Mouse (Mus musculus) MEL-GATA-1-ER (cell line): ENCODE data around the gene Smad3.

ENCODE experiments used
- DNase-seq: peaks from one replicate; pipeline ENCODE4 v3.0.0-alpha.2; 2012; ENCODE audit warnings: low read depth; ENCODE audit errors: extremely low read depth

The Smad3 gene

DNA sequence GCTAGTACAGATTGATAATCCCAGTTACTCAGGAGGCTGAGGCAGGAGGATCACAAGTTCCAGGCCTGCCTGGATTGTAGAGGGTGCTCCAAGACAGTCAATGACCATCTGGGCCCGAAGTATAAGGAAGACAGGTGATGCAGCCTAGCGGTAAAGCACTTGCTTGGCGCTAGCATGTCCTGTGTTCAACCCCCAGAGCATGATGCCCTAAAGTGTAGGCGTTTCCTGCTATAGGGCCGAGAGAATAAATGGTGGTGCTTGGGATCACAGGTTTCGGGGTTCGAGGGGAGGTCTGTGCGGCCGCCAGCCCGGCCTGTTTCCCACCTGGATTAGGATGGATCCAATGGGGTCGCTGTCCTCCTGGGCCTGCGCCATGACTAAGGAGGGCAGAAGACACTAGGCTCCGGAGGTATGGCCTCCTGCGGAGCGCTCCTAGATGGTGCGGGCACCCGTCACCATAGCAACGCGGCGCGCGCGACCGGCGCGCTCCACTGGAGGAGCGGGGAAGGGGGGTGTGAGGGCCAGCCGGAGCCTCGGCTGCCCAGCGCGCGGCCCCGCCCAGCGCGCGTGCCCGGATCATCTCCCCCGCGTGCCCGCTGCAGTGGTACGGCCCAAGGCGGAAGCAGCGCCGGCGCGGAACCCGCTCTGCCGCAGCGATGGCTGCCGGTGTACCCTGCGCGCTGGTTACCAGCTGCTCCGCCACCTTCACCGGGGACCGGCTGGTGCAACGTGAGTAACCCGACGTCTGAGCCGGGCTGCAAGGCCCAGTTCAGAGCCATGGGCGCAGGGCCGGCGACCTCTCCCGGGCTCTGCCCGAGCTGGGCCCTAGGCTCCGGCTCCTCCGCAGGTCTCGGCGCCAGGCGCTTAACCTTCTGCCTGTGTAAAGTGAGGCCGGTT lies 155.5 kb downstream of the Smad3 start, which contains the start of the genes Iqch and Aagab:
TSS of gene Iqch (minus strand) at position 451 of the 897 bp plus-strand sequence.
TSS of gene Aagab (plus strand) at position 618 of the 897 bp plus-strand sequence.
- DNase-seq: peak; percentile 80
